Mouse (Mus musculus): ENCODE data around the gene Mthfd2l. TPM values are rescaled to one million over a fixed set of nuclear protein-coding genes. Genes with fewer than 3 reads are reported as not detected.

Mthfd2l gene
- total RNA-seq, 2 experiments from 2014 or later, result 14.8 to 16.1 TPM

DNA sequence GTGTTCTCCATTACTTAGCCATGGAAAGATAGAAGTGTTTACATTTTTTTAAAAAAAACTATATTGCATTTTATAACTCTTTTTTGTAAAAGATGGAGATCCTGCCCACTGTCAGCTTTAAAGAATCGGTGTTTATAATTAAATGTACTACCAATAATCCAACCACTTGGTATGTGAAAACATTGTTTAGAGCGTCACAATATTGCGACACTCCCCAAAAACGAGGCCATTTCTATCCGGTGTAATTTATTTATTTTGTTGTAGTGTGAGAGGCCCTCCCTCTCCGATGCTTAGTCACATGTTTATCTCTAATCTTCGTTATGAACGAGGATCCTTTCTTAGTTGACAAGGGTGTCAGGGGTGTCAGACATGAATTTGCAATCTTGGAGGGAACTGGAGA, 117.5 kb downstream of the Mthfd2l start:
- DNase-seq, result no peak

Other genes with a start within 250 kb of the Mthfd2l start
- gene Cxcl5, start 171.8 kb upstream of the Mthfd2l start, total RNA-seq (2021), result not detected
- gene Ppbp, start 162.6 kb upstream of the Mthfd2l start, total RNA-seq (2021), result 1 to 10 TPM; 4.4 to 5.8 TPM
- gene Pf4, start 158.7 kb upstream of the Mthfd2l start, total RNA-seq (2021), result 10 to 100 TPM; 27.3 to 27.8 TPM
- gene Cxcl3, start 145.0 kb upstream of the Mthfd2l start, total RNA-seq (2021), result not detected
- gene Cxcl15, start 136.6 kb upstream of the Mthfd2l start, total RNA-seq (2021), result not detected
- gene Cxcl1, start 39.9 kb upstream of the Mthfd2l start, total RNA-seq (2021), result 1 to 10 TPM; 1.3 TPM
- gene Cxcl2, start 27.2 kb upstream of the Mthfd2l start, total RNA-seq (2021), result under 1 TPM in 1 of 2 experiments, not detected in 1; 0.36 TPM
- gene Epgn, start 96.3 kb downstream of the Mthfd2l start, total RNA-seq (2021), result not detected
- gene Ereg, start 143.5 kb downstream of the Mthfd2l start, total RNA-seq (2021), result under 1 TPM in 1 of 2 experiments, not detected in 1; 0.09 TPM
- gene Areg, start 208.5 kb downstream of the Mthfd2l start, total RNA-seq (2021), result under 1 TPM in 1 of 2 experiments, not detected in 1; 0.21 TPM